Mouse (Mus musculus) intestine, embryonic 14.5 days (tissue): ENCODE measurements at regions not wholly inside any gene's neighbourhood (a gene's known extent, or its start where the extent isn't known, plus 50 kb on each side); places are given as distances from the start of the nearest gene placed in this dataset.

Source experiments
- ATAC-seq: fragments of 200-750 bp; cut with Nextera tagmentation; replicated peaks from 2 replicates; pipeline ENCODE4 v1.8.0; 2017; ENCODE audit warnings: low read depth, moderate number of reproducible peaks, moderate TSS enrichment, moderate library complexity; ENCODE audit not compliant: low FRiP score, low TSS enrichment
- DNase-seq: peaks from one replicate; pipeline ENCODE4 v3.0.0-alpha.2; 2018; ENCODE audit warnings: low spot score
- H3K27ac ChIP-seq: fragments of 300-500 bp; sonication (generic); 2 replicates; pipeline ENCODE4 v1.5.1; 2014; ENCODE audit warnings: low read depth, mild to moderate bottlenecking, control low read depth
- H3K27me3 ChIP-seq: fragments of 300-500 bp; sonication (generic); replicated peaks from 2 replicates; pipeline ENCODE4 v1.6.1; 2014; ENCODE audit warnings: low read length, control low read depth; ENCODE audit not compliant: control insufficient read depth, insufficient read depth
- H3K36me3 ChIP-seq: fragments of 300-500 bp; sonication (generic); 2 replicates; pipeline ENCODE4 v1.6.1; 2014; ENCODE audit warnings: low read length, control low read depth; ENCODE audit not compliant: control insufficient read depth, insufficient read depth
- H3K4me1 ChIP-seq: fragments of 300-500 bp; sonication (generic); replicated peaks from 2 replicates; pipeline ENCODE4 v1.6.1; 2014; ENCODE audit warnings: low read length, control low read depth, mixed read lengths; ENCODE audit not compliant: control insufficient read depth, insufficient read depth
- H3K4me2 ChIP-seq: fragments of 300-500 bp; sonication (generic); 2 replicates; pipeline ENCODE4 v1.6.1; 2014; ENCODE audit warnings: low read length
- H3K4me3 ChIP-seq: fragments of 300-500 bp; sonication (generic); 2 replicates; pipeline ENCODE4 v1.5.1; 2014; ENCODE audit warnings: low read depth, low read length, control low read depth, mixed read lengths
- H3K9ac ChIP-seq: fragments of 300-500 bp; sonication (generic); 2 replicates; pipeline ENCODE4 v1.6.1; 2014; ENCODE audit warnings: mild to moderate bottlenecking, low read length
- H3K9me3 ChIP-seq: fragments of 300-500 bp; sonication (generic); 2 replicates; pipeline ENCODE4 v1.6.1; 2016; ENCODE audit warnings: low read length, control low read depth; ENCODE audit not compliant: control insufficient read depth
- WGBS: fragments of 180-500 bp; shearing (Covaris S2); extraction: QIAGEN DNeasy Blood & Tissue Kit; methylation state at CpG from one replicate; pipeline ENCODE4 v1.1.7; 2014; 5-methylcytosine and 5-hydroxymethylcytosine counted together

- DNase-seq (no peak), ATAC-seq (no peak)
- no peaks in the 10 kb centered on the region for H3K27me3 ChIP-seq
- H3K27ac ChIP-seq: no peak overlapping the region; the same call in 1 of the 2 replicates
- WGBS: 4% methylated on average over 6 of the region's 6 CpGs
- no peaks in the 10 kb centered on the region for H3K36me3 ChIP-seq
- H3K9me3 ChIP-seq: no peaks in the 10 kb centered on the region
- H3K9ac ChIP-seq: no peak overlapping the region
- H3K4me3 ChIP-seq: no peak overlapping the region
- peaks cover 6% of the 10 kb centered on the region; the same call in 1 of the 2 replicates for H3K4me1 ChIP-seq
- peak overlapping the region; percentile 45 for H3K4me2 ChIP-seq
These were observed 73.5 kb upstream of the Ddit4l start for GRCm38 (mm10) chr3:137547938-137548337.

GRCm38 (mm10) chr3:137550708-137551107, 70.7 kb upstream of the Ddit4l start:
- Histone ChIP-seq H3K4me2 (no peak overlapping the region), H3K9ac (no peak overlapping the region), H3K27ac (no peak overlapping the region), H3K4me3 (no peak overlapping the region), H3K27me3 (no peaks in the 10 kb centered on the region), H3K9me3 (no peaks in the 10 kb centered on the region), H3K36me3 (no peaks in the 10 kb centered on the region), H3K4me1 (peaks cover 6% of the 10 kb centered on the region; the same call in 1 of the 2 replicates)
- DNase-seq (no peak), ATAC-seq (no peak)
- 89% methylated on average over 4 of the region's 4 CpGs for whole genome bisulfite sequencing

- Histone ChIP-seq H3K27me3 (no peaks in the 10 kb centered on the region), H3K36me3 (no peaks in the 10 kb centered on the region), H3K9me3 (no peaks in the 10 kb centered on the region), H3K4me1 (peaks cover 4% of the 10 kb centered on the region; the same call in 1 of the 2 replicates), H3K9ac (no peak overlapping the region), H3K4me3 (no peak overlapping the region), H3K4me2 (no peak overlapping the region), H3K27ac (no peak overlapping the region)
- ATAC-seq (peak; percentile 70; the same call in 1 of the 2 replicates), DNase-seq (no peak)
- WGBS: 45% methylated on average over 12 of the region's 12 CpGs
These were observed 68.7 kb upstream of the Ddit4l start for GRCm38 (mm10) chr3:137552472-137553336.

- ATAC-seq: no peak
- WGBS: 49% methylated on average over 6 of the region's 6 CpGs
These were observed 60.5 kb upstream of the Ddit4l start for GRCm38 (mm10) chr3:137560851-137561449.

GRCm38 (mm10) chr3:137561986-137562385, 59.4 kb upstream of the Ddit4l start:
- DNase-seq (no peak), ATAC-seq (no peak)
- Histone ChIP-seq H3K27ac (no peak overlapping the region), H3K4me1 (no peaks in the 10 kb centered on the region; the same call in 1 of the 2 replicates), H3K4me2 (no peak overlapping the region), H3K9ac (no peak overlapping the region), H3K4me3 (no peak overlapping the region), H3K9me3 (no peaks in the 10 kb centered on the region), H3K36me3 (no peaks in the 10 kb centered on the region), H3K27me3 (no peaks in the 10 kb centered on the region)
- WGBS: 79% methylated on average over 2 of the region's 2 CpGs

More at GRCm38 (mm10) chr3:137560851-137561449, 60.5 kb upstream of the Ddit4l start:
- H3K9ac ChIP-seq: no peak overlapping the region
- no peak overlapping the region for H3K4me3 ChIP-seq
- no peaks in the 10 kb centered on the region for H3K36me3 ChIP-seq
- H3K27ac ChIP-seq: no peak overlapping the region
- DNase-seq: no peak
- no peak overlapping the region for H3K4me2 ChIP-seq
- no peaks in the 10 kb centered on the region for H3K27me3 ChIP-seq
- no peaks in the 10 kb centered on the region; the same call in 1 of the 2 replicates for H3K4me1 ChIP-seq
- no peaks in the 10 kb centered on the region for H3K9me3 ChIP-seq

- H3K36me3 ChIP-seq: no peaks in the 10 kb centered on the region
- no peaks in the 10 kb centered on the region for H3K27me3 ChIP-seq
- H3K4me2 ChIP-seq: no peak overlapping the region
- WGBS: 84% methylated on average over 6 of the region's 6 CpGs
- H3K9me3 ChIP-seq: no peaks in the 10 kb centered on the region
- H3K9ac ChIP-seq: no peak overlapping the region
- no peak overlapping the region for H3K27ac ChIP-seq
- DNase-seq: no peak
- H3K4me1 ChIP-seq: no peaks in the 10 kb centered on the region; the same call in 1 of the 2 replicates
- ATAC-seq: no peak
- H3K4me3 ChIP-seq: no peak overlapping the region
These were observed 57.8 kb upstream of the Ddit4l start for GRCm38 (mm10) chr3:137563541-137564080.

- Histone ChIP-seq H3K27me3 (no peaks in the 10 kb centered on the region), H3K4me2 (no peak overlapping the region), H3K27ac (no peak overlapping the region), H3K9ac (no peak overlapping the region), H3K4me1 (no peaks in the 10 kb centered on the region; the same call in 1 of the 2 replicates), H3K4me3 (no peak overlapping the region), H3K36me3 (no peaks in the 10 kb centered on the region), H3K9me3 (no peaks in the 10 kb centered on the region)
- ATAC-seq: no peak
- DNase-seq: no peak
- WGBS: 64% methylated on average over 5 of the region's 5 CpGs
These were observed 57.1 kb upstream of the Ddit4l start for GRCm38 (mm10) chr3:137564282-137564681.

- Histone ChIP-seq H3K36me3 (no peaks in the 10 kb centered on the region), H3K9ac (no peak overlapping the region), H3K4me2 (no peak overlapping the region), H3K4me1 (no peaks in the 10 kb centered on the region), H3K27ac (no peak overlapping the region), H3K27me3 (no peaks in the 10 kb centered on the region), H3K4me3 (no peak overlapping the region), H3K9me3 (no peaks in the 10 kb centered on the region)
- DNase-seq (no peak), ATAC-seq (no peak)
- 85% methylated on average over 2 of the region's 2 CpGs for WGBS
These were observed 52.7 kb upstream of the Ddit4l start for GRCm38 (mm10) chr3:137568580-137569313.
